Mouse (Mus musculus) neural tube, embryonic 15.5 days (tissue): ENCODE measurements around the gene Ergic1. TPM values are rescaled to one million over a fixed set of nuclear protein-coding genes. Genes with fewer than 3 reads are reported as not detected.
A peak's percentile ranks its signal among the peaks of the same experiment; 100 is the strongest.

Experiments used
- ATAC-seq: fragments of 200-750 bp; cut with Nextera tagmentation; 2 replicates; pipeline ENCODE4 v1.8.0; 2017; ENCODE audit warnings: mild to moderate bottlenecking, moderate TSS enrichment, moderate library complexity; ENCODE audit not compliant: low FRiP score
- H3K27ac ChIP-seq: fragments of 300-500 bp; sonication (generic); replicated peaks from 2 replicates; pipeline ENCODE4 v1.5.1; 2015; ENCODE audit warnings: mild to moderate bottlenecking, inconsistent platforms
- H3K27me3 ChIP-seq: fragments of 300-500 bp; sonication (generic); replicated peaks from 2 replicates; pipeline ENCODE4 v1.6.1; 2015; ENCODE audit warnings: inconsistent platforms
- H3K36me3 ChIP-seq: fragments of 300-500 bp; sonication (generic); 2 replicates; pipeline ENCODE4 v1.6.1; 2015; ENCODE audit warnings: inconsistent platforms
- H3K4me1 ChIP-seq: fragments of 300-500 bp; sonication (generic); 2 replicates; pipeline ENCODE4 v1.6.1; 2015; ENCODE audit warnings: inconsistent platforms
- H3K4me2 ChIP-seq: fragments of 300-500 bp; sonication (generic); 2 replicates; pipeline ENCODE4 v1.6.1; 2015; ENCODE audit warnings: inconsistent platforms, mild to moderate bottlenecking, moderate library complexity
- H3K4me3 ChIP-seq: fragments of 300-500 bp; sonication (generic); replicated peaks from 2 replicates; pipeline ENCODE4 v1.5.1; 2015; ENCODE audit warnings: mild to moderate bottlenecking, inconsistent platforms
- H3K9ac ChIP-seq: fragments of 300-500 bp; sonication (generic); replicated peaks from 2 replicates; pipeline ENCODE4 v1.6.1; 2015; ENCODE audit warnings: mild to moderate bottlenecking, inconsistent platforms
- H3K9me3 ChIP-seq: fragments of 300-500 bp; sonication (generic); replicated peaks from 2 replicates; pipeline ENCODE4 v1.6.1; 2016; ENCODE audit warnings: inconsistent platforms
- WGBS: fragments of 180-500 bp; shearing (Covaris S2); methylation state at CpG from one replicate; pipeline ENCODE4 v1.1.7; 2015; ENCODE audit warnings: mixed read lengths; 5-methylcytosine and 5-hydroxymethylcytosine counted together
- polyA plus RNA-seq: library from polyadenylated mRNA; unstranded; fragments of >200 nt; fragmentation: Nextera tagmentation; extraction: Ambion mirVana; gene quantifications from 2 replicates; pipeline ENCODE4 v1.2.1, GENCODE M21; 2015

The Ergic1 gene
- polyA plus RNA-seq, 1 experiment from 2014 or later = 89.7 TPM

DNA sequence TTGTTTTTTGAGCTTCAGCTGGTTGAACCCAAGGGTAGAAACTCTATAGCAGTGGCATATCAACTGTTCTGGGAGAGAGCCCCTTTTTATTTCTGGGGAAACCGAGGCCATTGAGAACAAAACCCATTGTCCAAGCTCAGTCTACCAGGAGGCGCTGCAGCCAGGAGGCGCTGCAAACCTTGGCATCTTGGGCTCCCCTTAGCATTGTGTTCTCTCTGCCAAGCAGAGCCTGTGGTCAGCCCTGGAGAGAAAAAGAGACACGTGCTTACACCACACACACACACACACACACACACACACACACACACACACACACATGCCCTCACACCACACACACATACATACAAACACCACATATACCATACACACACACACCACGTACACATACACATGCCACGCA is 59.0 kb downstream of the Ergic1 start:
- Histone ChIP-seq H3K27ac (no peak overlapping the region), H3K9ac (no peak overlapping the region), H3K4me2 (no peak overlapping the region), H3K36me3 (peaks cover 58% of the 10 kb centered on the region), H3K9me3 (no peaks in the 10 kb centered on the region), H3K4me1 (peaks cover 6% of the 10 kb centered on the region; the same call in 1 of the 2 replicates), H3K27me3 (no peaks in the 10 kb centered on the region), H3K4me3 (no peak overlapping the region)
- ATAC-seq = no peak
- WGBS = 92% methylated on average over 5 of the region's 6 CpGs

DNA sequence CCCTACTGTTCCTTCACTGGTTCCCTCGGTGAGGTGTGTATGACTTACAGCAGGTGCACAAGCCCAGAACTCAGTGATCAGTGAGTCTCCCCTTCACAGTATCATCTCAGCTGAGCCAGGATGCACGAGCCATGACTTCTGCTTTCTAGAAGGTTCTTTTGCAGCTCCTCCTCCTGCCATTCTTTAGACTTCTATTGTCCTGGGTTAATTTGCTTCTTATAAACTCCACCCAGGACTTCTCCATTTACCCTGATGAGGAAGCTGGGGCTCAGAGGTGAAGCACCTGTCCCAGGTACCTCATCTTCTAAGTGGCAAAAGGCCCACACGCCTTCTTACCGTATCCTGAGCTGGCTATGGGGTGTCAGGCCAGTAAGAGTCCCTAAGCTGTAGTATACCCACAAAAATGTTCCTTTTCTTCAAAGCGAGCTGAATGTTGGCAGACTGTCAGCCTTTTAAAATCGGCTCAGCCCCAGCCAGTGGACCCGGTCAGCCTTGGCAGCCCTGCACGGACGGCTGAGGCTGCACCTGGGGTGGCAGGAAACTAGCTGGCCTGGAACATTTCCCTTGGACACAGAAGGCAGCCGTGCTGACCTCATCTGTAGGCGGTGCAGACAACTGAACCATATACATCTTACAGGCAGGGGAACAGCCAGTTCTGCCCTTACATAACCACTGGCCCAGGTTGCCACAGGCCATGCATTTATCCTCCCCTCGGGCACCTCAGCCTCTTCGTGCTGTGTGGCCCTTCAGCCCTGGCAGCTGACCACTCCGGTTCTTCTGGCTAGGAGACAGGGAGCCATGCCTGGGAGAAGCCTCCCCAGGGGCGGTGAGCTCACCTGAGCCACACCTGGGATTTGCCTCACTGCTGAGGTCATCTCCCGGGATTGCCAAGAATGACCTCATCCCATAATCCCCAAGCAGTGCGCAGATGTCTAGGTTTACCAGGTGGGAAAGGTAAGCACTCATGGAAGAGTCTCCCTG is 59.8 kb downstream of the Ergic1 start:
- Histone ChIP-seq H3K27me3 (no peaks in the 10 kb centered on the region), H3K36me3 (peaks cover 61% of the 10 kb centered on the region), H3K4me3 (no peak overlapping the region), H3K4me2 (no peak overlapping the region), H3K9me3 (no peaks in the 10 kb centered on the region), H3K4me1 (peaks cover 6% of the 10 kb centered on the region; the same call in 1 of the 2 replicates), H3K9ac (no peak overlapping the region), H3K27ac (peak overlapping the region; percentile 34; the same call in 1 of the 2 replicates)
- no peak for ATAC-seq
- WGBS = 84% methylated on average over 17 of the region's 17 CpGs

DNA sequence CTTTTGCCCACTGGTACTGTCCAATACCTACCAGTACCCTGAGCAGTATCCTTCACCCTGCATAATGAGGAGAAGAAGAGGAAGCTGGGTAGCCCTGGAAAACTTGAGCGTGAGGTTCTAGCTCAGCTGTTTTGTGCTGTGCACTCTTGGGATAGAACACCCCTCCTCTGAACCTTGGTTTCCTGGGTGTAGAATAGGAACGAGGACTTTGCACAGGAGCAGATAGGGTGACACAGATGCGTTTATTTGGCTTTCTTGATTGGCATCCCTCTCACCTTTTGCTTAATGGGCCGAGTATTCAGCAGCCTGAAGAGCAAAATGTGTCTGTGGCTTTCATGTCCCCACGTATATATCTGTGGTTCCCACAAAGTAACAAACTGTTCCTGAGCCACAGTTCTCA is 60.6 kb downstream of the Ergic1 start:
- Histone ChIP-seq H3K27ac (no peak overlapping the region), H3K4me3 (no peak overlapping the region), H3K36me3 (peaks cover 60% of the 10 kb centered on the region), H3K9ac (no peak overlapping the region), H3K4me2 (no peak overlapping the region), H3K9me3 (no peaks in the 10 kb centered on the region), H3K27me3 (no peaks in the 10 kb centered on the region), H3K4me1 (peaks cover 6% of the 10 kb centered on the region; the same call in 1 of the 2 replicates)
- 85% methylated on average over 5 of the region's 5 CpGs for WGBS
- ATAC-seq = no peak

DNA sequence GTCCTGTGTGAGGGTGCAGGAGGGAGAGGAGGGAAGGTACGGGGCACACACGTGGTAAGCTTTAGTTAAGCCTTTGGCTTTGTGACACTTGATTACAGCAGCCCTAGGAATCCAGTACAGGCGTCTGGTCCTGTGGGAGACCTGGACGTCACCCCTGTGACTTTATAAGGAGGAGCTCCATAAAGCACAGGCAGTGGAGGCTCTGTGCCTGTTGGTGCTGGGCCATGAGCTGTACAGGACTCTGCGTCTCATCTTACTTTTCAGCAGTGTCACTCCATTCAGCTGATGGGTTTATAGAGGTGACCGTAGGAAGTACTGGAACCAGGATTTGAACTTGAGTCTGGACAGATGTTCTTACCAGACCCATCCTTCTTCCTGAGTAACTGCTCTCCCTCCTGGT is 62.7 kb downstream of the Ergic1 start:
- Histone ChIP-seq H3K36me3 (peaks cover 63% of the 10 kb centered on the region), H3K4me2 (no peak overlapping the region), H3K9ac (no peak overlapping the region), H3K9me3 (no peaks in the 10 kb centered on the region), H3K4me1 (peaks cover 6% of the 10 kb centered on the region; the same call in 1 of the 2 replicates), H3K27ac (no peak overlapping the region), H3K4me3 (no peak overlapping the region), H3K27me3 (no peaks in the 10 kb centered on the region)
- ATAC-seq = no peak
- WGBS = 90% methylated on average over 6 of the region's 6 CpGs

DNA sequence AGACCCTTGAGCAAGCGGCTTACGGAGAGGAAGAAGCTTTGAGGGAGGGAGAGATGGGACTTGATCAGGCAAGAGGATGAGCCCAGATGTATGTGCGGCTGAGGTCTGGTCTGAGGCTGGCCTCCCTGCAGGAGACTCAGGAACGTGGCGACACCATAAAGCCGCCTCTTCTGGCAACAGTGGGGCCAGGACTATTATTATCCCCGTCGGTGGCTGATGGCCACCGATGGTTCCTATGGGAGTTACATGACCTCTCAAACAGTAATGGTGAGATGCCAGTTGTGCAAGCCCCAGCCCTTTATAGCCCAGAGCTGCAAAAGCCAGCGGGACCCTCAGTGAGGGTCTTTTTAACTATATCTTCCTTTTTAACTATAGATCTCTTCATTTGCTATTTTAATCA is 63.7 kb downstream of the Ergic1 start:
- Histone ChIP-seq H3K27me3 (no peaks in the 10 kb centered on the region), H3K27ac (no peak overlapping the region), H3K4me1 (peaks cover 6% of the 10 kb centered on the region; the same call in 1 of the 2 replicates), H3K4me2 (no peak overlapping the region), H3K9ac (no peak overlapping the region), H3K9me3 (no peaks in the 10 kb centered on the region), H3K4me3 (no peak overlapping the region), H3K36me3 (peaks cover 68% of the 10 kb centered on the region)
- ATAC-seq = no peak
- 84% methylated on average over 10 of the region's 10 CpGs for WGBS

DNA sequence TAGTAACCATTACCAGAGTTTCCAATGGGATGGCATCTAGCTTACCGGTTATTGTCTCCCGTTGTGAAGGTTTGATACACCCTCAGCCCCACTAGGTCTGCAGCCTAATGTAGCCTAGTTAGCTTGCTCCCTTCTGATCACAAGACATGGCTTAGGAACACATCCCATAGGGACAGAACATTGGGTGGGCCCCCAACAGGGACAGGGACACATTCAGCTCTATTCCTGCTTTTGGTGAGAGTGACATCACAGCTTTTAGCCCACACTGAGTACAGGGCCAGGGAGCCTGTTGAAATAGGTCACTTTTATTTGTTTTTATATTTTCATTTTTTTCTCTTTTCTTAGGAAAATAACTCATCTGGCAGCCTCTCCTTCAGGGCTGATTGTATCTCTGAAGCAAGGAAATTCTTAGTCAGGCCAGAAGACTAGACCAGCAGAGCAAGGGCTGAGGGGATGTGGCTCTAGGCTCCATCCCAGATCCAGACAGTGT is 64.3 kb downstream of the Ergic1 start:
- H3K9ac ChIP-seq = no peak overlapping the region
- no peaks in the 10 kb centered on the region for H3K9me3 ChIP-seq
- peaks cover 74% of the 10 kb centered on the region for H3K36me3 ChIP-seq
- no peak overlapping the region for H3K27ac ChIP-seq
- H3K27me3 ChIP-seq = no peaks in the 10 kb centered on the region
- 98% methylated on average over 2 of the region's 2 CpGs for WGBS
- no peak overlapping the region for H3K4me3 ChIP-seq
- no peak overlapping the region for H3K4me2 ChIP-seq
- H3K4me1 ChIP-seq = peaks cover 6% of the 10 kb centered on the region; the same call in 1 of the 2 replicates
- ATAC-seq = no peak

DNA sequence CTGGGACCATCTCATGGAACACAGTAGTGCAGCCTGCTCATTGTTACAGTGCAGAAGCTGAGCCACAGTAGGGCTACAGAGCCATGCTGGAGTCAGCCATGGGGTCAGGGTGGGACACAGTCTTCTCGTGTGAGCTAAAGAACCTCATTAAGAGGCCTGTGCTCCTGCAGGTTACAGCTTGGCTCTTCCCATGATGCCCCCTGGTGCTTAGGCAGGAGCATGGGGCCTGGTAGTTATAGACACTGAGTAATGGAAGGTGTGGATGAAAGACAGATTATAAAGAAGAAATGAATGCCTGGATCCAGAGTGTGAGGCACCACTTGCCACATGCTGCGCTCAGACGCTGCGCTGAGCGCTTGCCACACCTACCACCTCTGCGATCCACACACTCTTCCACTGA is 67.2 kb downstream of the Ergic1 start:
- H3K4me2 ChIP-seq = no peak overlapping the region
- H3K4me3 ChIP-seq = no peak overlapping the region
- no peak overlapping the region for H3K9ac ChIP-seq
- peaks cover 86% of the 10 kb centered on the region for H3K36me3 ChIP-seq
- H3K27me3 ChIP-seq = no peaks in the 10 kb centered on the region
- no peak overlapping the region for H3K27ac ChIP-seq
- no peaks in the 10 kb centered on the region for H3K9me3 ChIP-seq
- no peaks in the 10 kb centered on the region for H3K4me1 ChIP-seq
- WGBS = 90% methylated on average over 6 of the region's 6 CpGs
- no peak for ATAC-seq

DNA sequence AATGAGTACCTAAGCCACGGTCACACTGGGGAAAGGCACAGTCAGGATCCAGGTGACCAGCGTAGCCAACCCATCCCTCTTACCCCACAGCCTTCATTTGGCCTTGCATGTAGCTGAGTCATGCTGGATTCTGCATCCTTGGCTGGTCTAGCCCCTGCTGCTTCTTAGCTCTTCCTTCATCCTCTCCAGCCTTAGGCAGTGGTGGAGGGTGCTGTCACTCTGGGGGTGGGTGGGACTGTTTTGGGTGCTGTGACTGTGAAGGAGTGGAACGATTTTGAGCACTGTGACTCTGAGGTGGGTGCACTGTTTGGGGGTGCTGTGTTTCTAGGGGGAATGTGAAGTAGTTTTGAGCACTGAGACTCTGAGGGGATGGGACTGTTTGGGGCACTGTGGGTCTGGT is 67.6 kb downstream of the Ergic1 start:
- Histone ChIP-seq H3K4me2 (no peak overlapping the region), H3K27ac (no peak overlapping the region), H3K36me3 (peaks cover 85% of the 10 kb centered on the region), H3K9ac (no peak overlapping the region), H3K4me1 (no peaks in the 10 kb centered on the region), H3K9me3 (no peaks in the 10 kb centered on the region), H3K4me3 (no peak overlapping the region), H3K27me3 (no peaks in the 10 kb centered on the region)
- ATAC-seq = no peak
- 96% methylated on average over 3 of the region's 3 CpGs for WGBS

DNA sequence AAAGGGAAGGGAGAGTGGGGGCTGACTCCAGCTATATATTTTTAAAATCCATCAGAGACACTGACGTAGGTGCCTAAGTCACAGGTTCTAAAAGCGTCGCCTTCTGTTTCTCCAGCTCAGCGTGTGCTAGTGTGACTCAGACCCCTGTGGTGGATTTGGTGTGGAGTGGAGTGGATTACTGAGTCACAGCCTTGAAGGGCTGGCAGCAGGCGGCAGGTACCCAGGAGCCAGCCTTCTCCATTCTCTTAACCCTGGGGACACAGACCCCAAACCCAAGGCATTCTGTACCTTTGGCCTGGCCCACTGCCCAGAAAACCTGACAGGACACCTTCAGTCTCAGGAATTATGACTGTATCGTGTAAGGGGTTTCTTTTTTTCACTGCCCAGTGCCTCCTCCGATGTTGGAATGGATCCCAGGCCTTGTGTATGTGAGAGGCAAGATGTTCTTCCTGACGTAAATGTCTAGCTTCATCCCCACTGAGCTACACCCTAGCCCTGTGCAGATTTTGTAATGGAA is 70.6 kb downstream of the Ergic1 start:
- no peaks in the 10 kb centered on the region for H3K4me1 ChIP-seq
- H3K27me3 ChIP-seq = no peaks in the 10 kb centered on the region
- no peak overlapping the region for H3K9ac ChIP-seq
- H3K27ac ChIP-seq = no peak overlapping the region
- no peak for ATAC-seq
- no peaks in the 10 kb centered on the region for H3K9me3 ChIP-seq
- no peak overlapping the region for H3K4me3 ChIP-seq
- no peak overlapping the region for H3K4me2 ChIP-seq
- 81% methylated on average over 8 of the region's 8 CpGs for WGBS
- H3K36me3 ChIP-seq = peaks cover 78% of the 10 kb centered on the region

DNA sequence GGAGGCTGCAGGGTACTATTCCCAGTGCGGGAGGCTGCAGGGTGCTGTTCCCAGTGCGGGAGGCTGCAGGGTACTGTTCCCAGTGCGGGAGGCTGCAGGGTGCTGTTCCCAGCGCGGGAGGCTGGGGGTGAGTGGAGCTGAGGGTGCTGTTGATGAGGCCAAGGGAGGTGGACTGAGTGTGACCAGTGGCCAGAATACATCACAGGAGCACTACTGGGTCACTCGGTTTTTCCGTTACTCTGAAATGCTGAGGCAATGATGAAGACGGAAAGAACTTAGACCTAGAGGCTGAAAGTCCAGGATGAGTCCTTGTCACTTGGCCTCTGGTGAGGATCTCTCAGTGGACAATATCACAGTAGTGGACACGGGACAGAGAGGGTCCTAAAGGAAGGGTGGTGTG is 71.9 kb downstream of the Ergic1 start:
- peaks cover 65% of the 10 kb centered on the region for H3K36me3 ChIP-seq
- WGBS = 98% methylated on average over 9 of the region's 9 CpGs
- no peaks in the 10 kb centered on the region for H3K4me1 ChIP-seq
- H3K9me3 ChIP-seq = no peaks in the 10 kb centered on the region
- no peak overlapping the region for H3K4me2 ChIP-seq
- no peak overlapping the region for H3K27ac ChIP-seq
- no peak overlapping the region for H3K9ac ChIP-seq
- H3K27me3 ChIP-seq = no peaks in the 10 kb centered on the region
- ATAC-seq = no peak
- no peak overlapping the region for H3K4me3 ChIP-seq

DNA sequence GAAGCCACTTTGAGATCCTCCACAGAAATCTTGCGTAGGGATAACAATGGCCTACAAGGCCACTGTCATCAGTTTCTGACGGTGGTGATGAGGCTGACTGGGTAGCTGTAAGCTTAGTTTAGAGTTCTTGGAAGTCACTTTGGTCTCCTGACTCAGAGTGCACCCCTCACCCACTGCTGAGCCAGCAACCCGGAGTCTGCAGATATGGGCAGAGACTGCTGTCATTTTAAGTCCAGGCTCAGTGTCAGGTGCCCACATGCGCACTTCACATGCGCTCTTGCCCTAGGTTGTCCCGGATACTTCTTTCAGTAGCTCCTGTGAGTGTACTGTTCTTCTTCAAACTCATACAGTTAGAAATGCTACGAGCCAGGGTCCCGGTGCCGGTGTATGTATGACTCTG is 72.6 kb downstream of the Ergic1 start:
- ATAC-seq = no peak
- 98% methylated on average over 9 of the region's 9 CpGs for WGBS
- H3K36me3 ChIP-seq = peaks cover 59% of the 10 kb centered on the region

DNA sequence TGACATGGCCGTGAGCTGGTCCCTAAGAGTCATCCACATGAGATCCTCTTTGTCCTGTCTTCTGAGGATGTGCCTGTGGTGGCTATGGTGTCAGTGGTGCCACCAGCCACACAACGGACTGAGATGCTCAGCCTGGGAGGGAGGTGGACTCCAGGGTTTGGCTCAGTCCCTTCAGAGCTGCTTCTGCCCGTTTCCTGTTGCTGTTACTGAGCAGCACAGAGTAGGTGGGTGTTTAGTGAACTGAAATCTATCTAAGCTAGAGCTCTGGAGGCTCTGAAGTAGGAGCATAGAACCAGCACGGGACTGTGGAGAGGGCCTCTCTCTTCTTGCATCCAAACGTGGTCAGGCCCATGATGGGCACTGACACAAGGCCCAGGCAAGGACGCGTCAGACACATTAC is 73.2 kb downstream of the Ergic1 start:
- Histone ChIP-seq H3K4me3 (no peak overlapping the region), H3K27me3 (no peaks in the 10 kb centered on the region), H3K36me3 (peaks cover 61% of the 10 kb centered on the region), H3K4me2 (no peak overlapping the region), H3K4me1 (no peaks in the 10 kb centered on the region), H3K27ac (no peak overlapping the region), H3K9ac (no peak overlapping the region), H3K9me3 (no peaks in the 10 kb centered on the region)
- no peak for ATAC-seq
- 97% methylated on average over 7 of the region's 7 CpGs for WGBS

More for the DNA sequence above, 72.6 kb downstream of the Ergic1 start:
- H3K9ac ChIP-seq = no peak overlapping the region
- H3K4me1 ChIP-seq = no peaks in the 10 kb centered on the region
- no peaks in the 10 kb centered on the region for H3K9me3 ChIP-seq
- H3K27me3 ChIP-seq = no peaks in the 10 kb centered on the region
- no peak overlapping the region for H3K4me2 ChIP-seq
- H3K27ac ChIP-seq = no peak overlapping the region
- no peak overlapping the region for H3K4me3 ChIP-seq
